Mouse (Mus musculus) liver, adult 2 months (tissue): Measurements from ENCODE around the gene Serpina12. TPM values are rescaled to one million over a fixed set of nuclear protein-coding genes. Genes with fewer than 3 reads are reported as not detected.

ENCODE experiments used
- DNase-seq: peaks from one replicate; pipeline ENCODE4 v3.0.0-alpha.2; 2011; ENCODE audit warnings: low read depth, low spot score; ENCODE audit errors: extremely low read depth
- H3K27ac ChIP-seq: fragments of 200-500 bp; replicated peaks from 2 replicates; pipeline ENCODE4 v1.5.1; 2012; ENCODE audit warnings: low read depth, mild to moderate bottlenecking, control low read depth, inconsistent platforms, low read length; ENCODE audit not compliant: insufficient read depth
- H3K27me3 ChIP-seq: fragments of 200-500 bp; 2 replicates; pipeline ENCODE4 v1.6.1; 2012; ENCODE audit warnings: mild to moderate bottlenecking, moderate library complexity, low read length, inconsistent platforms; ENCODE audit not compliant: control insufficient read depth, insufficient read depth
- H3K36me3 ChIP-seq: fragments of 200-500 bp; 2 replicates; pipeline ENCODE4 v1.6.1; 2012; ENCODE audit warnings: low read length, inconsistent platforms; ENCODE audit not compliant: control insufficient read depth, insufficient read depth
- H3K4me1 ChIP-seq: fragments of 200-500 bp; 2 replicates; pipeline ENCODE4 v1.6.1; 2011; ENCODE audit warnings: low read length; ENCODE audit not compliant: control insufficient read depth, insufficient read depth
- H3K4me3 ChIP-seq: fragments of 200-500 bp; 2 replicates; pipeline ENCODE4 v1.5.1; 2011; ENCODE audit warnings: low read depth, mild to moderate bottlenecking, control low read depth, low read length, moderate library complexity; ENCODE audit not compliant: insufficient read depth
- H3K79me2 ChIP-seq: fragments of 200-500 bp; 2 replicates; pipeline ENCODE4 v1.6.1; 2012; ENCODE audit warnings: inconsistent platforms, mild to moderate bottlenecking, low read length, moderate library complexity; ENCODE audit not compliant: control insufficient read depth, insufficient read depth
- H3K9ac ChIP-seq: fragments of 200-500 bp; 2 replicates; pipeline ENCODE4 v1.6.1; 2012; ENCODE audit warnings: low read depth, mild to moderate bottlenecking, control low read depth, inconsistent platforms, low read length
- CTCF ChIP-seq: fragments of 200-500 bp; IDR thresholded peaks from 2 replicates; pipeline ENCODE4 v1.5.1; 2011; ENCODE audit warnings: low read depth, low read length, control low read depth
- POLR2A ChIP-seq: fragments of 200-500 bp; IDR thresholded peaks from 2 replicates; pipeline ENCODE4 v1.6.1; 2011; ENCODE audit warnings: low read length, control low read depth; ENCODE audit not compliant: insufficient read depth; ENCODE audit errors: extremely low read depth
- WGBS: fragments of 180-500 bp; shearing (Covaris S2); methylation state at CpG from one replicate; pipeline ENCODE4 v1.1.7; 2018; 5-methylcytosine and 5-hydroxymethylcytosine counted together
- polyA plus RNA-seq: library from polyadenylated mRNA; depleted of rRNA; stranded (reverse); fragments of >200 nt; gene quantifications from 2 replicates; pipeline ENCODE4 v1.2.3, GENCODE M21; 2012
- total RNA-seq: library from RNA; depleted of rRNA; stranded (reverse); fragments of >200 nt; gene quantifications from 2 replicates; pipeline ENCODE4 v1.2.3, GENCODE M21; 2014

Serpina12 gene
- total and polyA plus RNA-seq, 2 experiments: 1.8 to 3.6 TPM

DNA sequence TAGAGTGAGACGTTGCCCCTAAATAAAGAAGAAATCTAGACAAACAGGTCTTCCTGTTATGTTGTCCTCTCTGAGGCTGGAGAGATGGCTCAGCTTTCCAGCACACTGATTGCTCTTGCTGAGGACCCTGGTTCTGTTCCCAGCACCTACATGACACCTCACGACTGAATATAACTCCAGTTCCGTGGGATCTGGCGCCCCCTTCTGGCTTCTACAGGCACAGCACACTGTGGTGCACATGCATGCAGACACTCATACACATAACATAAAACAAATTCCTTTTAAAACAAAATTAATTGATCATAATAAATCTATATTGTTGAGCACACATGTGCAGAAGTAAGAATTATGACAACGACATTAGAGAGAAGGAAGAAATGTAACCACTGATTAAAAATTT lies 39.6 kb downstream of the Serpina12 start:
- peak; percentile 30; the same call in 1 of the 2 replicates for TF ChIP-seq CTCF
- no peak for TF ChIP-seq POLR2A
- 87% methylated on average over 5 of the region's 5 CpGs for WGBS

GRCm38 (mm10) chr12:104003238-104003612 lies 41.0 kb downstream of the Serpina12 start:
- WGBS: 7% methylated on average over 4 of the region's 4 CpGs

More for the DNA sequence above, 39.6 kb downstream of the Serpina12 start:
- Histone ChIP-seq H3K4me1 (peaks cover 11% of the 10 kb centered on the region), H3K9ac (no peak overlapping the region), H3K27me3 (no peaks in the 10 kb centered on the region), H3K27ac (no peak overlapping the region), H3K4me3 (no peak overlapping the region), H3K79me2 (no peaks in the 10 kb centered on the region), H3K36me3 (no peaks in the 10 kb centered on the region)
- no peak for DNase-seq

DNA sequence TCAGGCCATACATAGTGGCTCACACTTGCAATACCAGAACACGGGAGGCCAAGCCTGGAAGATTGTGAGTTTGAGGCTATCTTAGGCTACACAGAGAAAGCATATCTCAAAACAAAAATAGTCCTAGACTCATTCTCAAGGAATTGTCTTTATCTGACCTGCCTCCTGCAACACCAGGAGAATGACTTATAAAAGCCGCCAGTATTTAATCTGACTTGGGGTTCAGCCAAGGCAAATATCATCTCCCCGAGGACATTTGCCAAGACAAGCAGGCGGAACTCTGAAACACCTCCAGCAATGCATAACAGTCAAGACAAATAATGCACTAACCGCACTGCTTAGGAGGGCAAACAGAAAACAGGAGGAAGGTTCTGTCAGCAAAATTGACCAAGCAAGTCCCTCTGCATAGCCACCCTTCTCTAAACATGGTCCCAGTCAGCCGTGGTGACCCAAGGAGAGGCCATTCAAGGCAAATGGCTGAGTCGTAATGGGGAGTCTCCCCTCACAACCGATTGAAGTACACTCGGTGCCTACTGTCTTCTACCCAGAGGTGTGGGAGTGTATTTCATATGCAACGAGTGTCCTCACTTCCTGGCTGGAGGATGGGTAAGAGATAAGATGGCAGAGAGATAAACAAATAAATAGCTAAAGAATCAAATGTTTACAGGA lies 41.5 kb downstream of the Serpina12 start:
- peak overlapping the region; percentile 91 for H3K27ac ChIP-seq
- peak overlapping the region; percentile 60 for H3K9ac ChIP-seq
- no peaks in the 10 kb centered on the region for H3K27me3 ChIP-seq
- 7% methylated on average over 10 of the region's 10 CpGs for WGBS
- H3K4me3 ChIP-seq: no peak overlapping the region
- no peak for TF ChIP-seq CTCF
- no peak for TF ChIP-seq POLR2A
- no peaks in the 10 kb centered on the region for H3K79me2 ChIP-seq
- DNase-seq: peak; percentile 95
- no peaks in the 10 kb centered on the region for H3K36me3 ChIP-seq
- peaks cover 11% of the 10 kb centered on the region for H3K4me1 ChIP-seq

More at GRCm38 (mm10) chr12:104003238-104003612, 41.0 kb downstream of the Serpina12 start:
- Histone ChIP-seq H3K4me1 (peaks cover 11% of the 10 kb centered on the region), H3K36me3 (no peaks in the 10 kb centered on the region), H3K27me3 (no peaks in the 10 kb centered on the region), H3K9ac (no peak overlapping the region; the same call in 1 of the 2 replicates), H3K27ac (peak overlapping the region; percentile 91), H3K4me3 (no peak overlapping the region), H3K79me2 (no peaks in the 10 kb centered on the region)
- DNase-seq: no peak
- TF ChIP-seq POLR2A (no peak), CTCF (no peak)

DNA sequence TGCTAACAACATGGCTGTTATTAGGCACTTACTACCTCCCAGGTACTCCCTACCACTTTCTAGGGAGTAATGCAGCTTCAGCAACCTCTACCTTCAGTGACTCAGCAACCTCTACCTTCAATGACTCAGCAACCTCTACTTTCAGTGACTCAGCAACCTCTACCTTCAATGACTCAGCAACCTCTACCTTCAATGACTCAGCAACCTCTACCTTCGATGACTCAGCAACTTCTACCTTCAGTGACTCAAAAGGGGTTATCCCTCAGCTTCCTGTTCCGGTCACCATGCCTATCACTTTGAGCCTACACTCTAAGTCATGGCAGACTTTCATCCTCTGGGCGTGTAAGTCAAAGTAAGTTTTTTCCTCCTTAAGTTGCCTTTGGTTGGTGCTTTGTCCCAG lies 43.6 kb downstream of the Serpina12 start:
- Histone ChIP-seq H3K27ac (no peak overlapping the region), H3K4me3 (no peak overlapping the region), H3K79me2 (no peaks in the 10 kb centered on the region), H3K27me3 (no peaks in the 10 kb centered on the region), H3K9ac (no peak overlapping the region), H3K36me3 (no peaks in the 10 kb centered on the region), H3K4me1 (peaks cover 22% of the 10 kb centered on the region)
- whole genome bisulfite sequencing: 93% methylated on average over 3 of the region's 3 CpGs
- DNase-seq: no peak
- TF ChIP-seq CTCF (no peak), POLR2A (no peak)

DNA sequence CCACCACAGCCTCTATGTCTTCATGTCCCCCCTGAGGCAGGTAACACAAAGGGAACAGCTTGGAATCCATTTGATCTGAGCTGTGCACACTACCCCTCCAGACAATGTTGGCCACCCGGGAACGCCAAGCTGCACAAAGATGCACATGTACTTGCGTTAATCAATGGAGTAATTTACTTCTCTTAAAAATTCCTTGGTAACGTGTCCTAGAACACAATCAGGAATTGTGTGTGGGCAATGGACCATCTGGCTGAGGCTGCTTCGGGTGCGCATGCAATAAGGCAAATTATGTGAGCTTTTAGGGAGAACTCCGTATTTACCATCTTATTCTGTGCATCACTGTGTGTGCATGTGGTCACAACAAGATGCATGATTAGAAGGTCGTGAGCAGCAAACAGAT lies 44.6 kb downstream of the Serpina12 start:
- TF ChIP-seq POLR2A (no peak), CTCF (no peak)
- Histone ChIP-seq H3K4me3 (no peak overlapping the region), H3K27ac (no peak overlapping the region), H3K27me3 (no peaks in the 10 kb centered on the region), H3K79me2 (no peaks in the 10 kb centered on the region), H3K36me3 (no peaks in the 10 kb centered on the region), H3K4me1 (peaks cover 22% of the 10 kb centered on the region), H3K9ac (no peak overlapping the region)
- WGBS: 94% methylated on average over 8 of the region's 8 CpGs
- no peak for DNase-seq

DNA sequence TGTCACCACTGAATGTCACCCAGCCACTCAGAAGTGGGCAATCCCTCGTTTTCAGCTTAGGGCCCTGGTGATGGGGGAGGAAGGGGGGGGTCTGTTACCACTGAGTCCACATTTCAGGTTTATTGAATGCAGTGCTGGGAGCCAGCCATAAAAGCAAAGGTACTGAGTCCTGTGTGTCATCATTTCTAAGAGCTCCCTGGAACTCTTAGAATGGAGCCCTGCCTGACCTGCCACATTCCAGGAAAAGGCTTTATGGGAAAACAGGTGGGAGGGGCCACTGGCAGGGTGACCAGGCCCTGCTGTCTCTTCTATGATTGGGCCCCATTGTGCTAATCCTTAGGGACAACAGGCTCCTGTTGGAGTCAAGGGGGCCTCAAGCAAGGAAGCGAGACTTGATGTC lies 47.7 kb downstream of the Serpina12 start:
- no peaks in the 10 kb centered on the region for H3K27me3 ChIP-seq
- peak overlapping the region; percentile 49 for H3K9ac ChIP-seq
- no peak overlapping the region for H3K4me3 ChIP-seq
- H3K27ac ChIP-seq: peak overlapping the region; percentile 83
- H3K4me1 ChIP-seq: peaks cover 31% of the 10 kb centered on the region
- 39% methylated on average over 2 of the region's 2 CpGs for WGBS
- no peak for TF ChIP-seq POLR2A
- no peak for TF ChIP-seq CTCF
- DNase-seq: peak; percentile 48
- no peaks in the 10 kb centered on the region for H3K36me3 ChIP-seq
- no peaks in the 10 kb centered on the region for H3K79me2 ChIP-seq
